Mouse (Mus musculus) ovary, postnatal 14 days (tissue): ENCODE results near the gene Scrt2.

Source experiments
- DNase-seq: peaks from one replicate; pipeline ENCODE4 v3.0.0; 2022; ENCODE audit warnings: low spot score

Gene Scrt2

GRCm38 (mm10) chr2:152081641-152082448, 516 bp downstream of the Scrt2 start:
- DNase-seq, result peak; percentile 87

- DNase-seq, result no peak
These were observed 1.3 kb downstream of the Scrt2 start for GRCm38 (mm10) chr2:152082456-152083285.

- no peak for DNase-seq
These were observed 2.1 kb downstream of the Scrt2 start for GRCm38 (mm10) chr2:152083411-152083810.

GRCm38 (mm10) chr2:152084298-152084697, 3.0 kb downstream of the Scrt2 start:
- no peak for DNase-seq

GRCm38 (mm10) chr2:152085414-152085813, 4.1 kb downstream of the Scrt2 start:
- DNase-seq, result no peak

GRCm38 (mm10) chr2:152086451-152086850, 5.1 kb downstream of the Scrt2 start:
- DNase-seq, result no peak

GRCm38 (mm10) chr2:152087111-152087510, 5.8 kb downstream of the Scrt2 start:
- DNase-seq, result no peak

- DNase-seq, result no peak
These were observed 7.7 kb downstream of the Scrt2 start for GRCm38 (mm10) chr2:152089078-152089477.

- no peak for DNase-seq
These were observed 8.3 kb downstream of the Scrt2 start for GRCm38 (mm10) chr2:152089581-152089980.

GRCm38 (mm10) chr2:152090486-152090885, 9.2 kb downstream of the Scrt2 start:
- DNase-seq, result no peak

GRCm38 (mm10) chr2:152091342-152092056, 10.2 kb downstream of the Scrt2 start:
- no peak for DNase-seq

- no peak for DNase-seq
These were observed 11.6 kb downstream of the Scrt2 start for GRCm38 (mm10) chr2:152092927-152093326.

- no peak for DNase-seq
These were observed 12.0 kb downstream of the Scrt2 start for GRCm38 (mm10) chr2:152093356-152093792.

GRCm38 (mm10) chr2:152094856-152095545, 13.7 kb downstream of the Scrt2 start:
- DNase-seq, result no peak

- DNase-seq, result no peak
These were observed 15.6 kb downstream of the Scrt2 start for GRCm38 (mm10) chr2:152096922-152097321.

GRCm38 (mm10) chr2:152097916-152098315, 16.6 kb downstream of the Scrt2 start:
- DNase-seq, result no peak

GRCm38 (mm10) chr2:152099538-152099937, 18.2 kb downstream of the Scrt2 start:
- DNase-seq, result no peak

- no peak for DNase-seq
These were observed 20.4 kb downstream of the Scrt2 start for GRCm38 (mm10) chr2:152101761-152102160.

- no peak for DNase-seq
These were observed 21.0 kb downstream of the Scrt2 start for GRCm38 (mm10) chr2:152102369-152102768.

GRCm38 (mm10) chr2:152104711-152105317, 23.5 kb downstream of the Scrt2 start:
- no peak for DNase-seq
